Mouse (Mus musculus): ENCODE measurements around the gene Prss34.

Prss34 gene

GRCm38 (mm10) chr17:25298094-25298493, at the start of gene Prss34:
Gene Prss34 (plus strand): TSS chr17:25298394.
- DNase-seq (ENCODE audit: extremely low read depth, low read depth, low spot score): no peak

- no peak for DNase-seq (ENCODE audit: extremely low read depth, low read depth, low spot score)
Measured at GRCm38 (mm10) chr17:25250181-25250835, 47.9 kb upstream of the Prss34 start.

GRCm38 (mm10) chr17:25252643-25253042, 45.6 kb upstream of the Prss34 start:
- no peak for DNase-seq (ENCODE audit: extremely low read depth, low read depth, low spot score)

GRCm38 (mm10) chr17:25253760-25254159, 44.4 kb upstream of the Prss34 start:
- DNase-seq (ENCODE audit: extremely low read depth, low read depth, low spot score): no peak

- no peak for DNase-seq (ENCODE audit: extremely low read depth, low read depth, low spot score)
Measured at GRCm38 (mm10) chr17:25255110-25255509, 43.1 kb upstream of the Prss34 start.

- no peak for DNase-seq (ENCODE audit: extremely low read depth, low read depth, low spot score)
Measured at GRCm38 (mm10) chr17:25256140-25256754, 41.9 kb upstream of the Prss34 start, which contains the start of gene Baiap3. Gene Baiap3 (minus strand): TSS chr17:25256364.

- DNase-seq (ENCODE audit: extremely low read depth, low read depth, low spot score): no peak
Measured at GRCm38 (mm10) chr17:25257804-25258261, 40.4 kb upstream of the Prss34 start.

GRCm38 (mm10) chr17:25264453-25264852, 33.7 kb upstream of the Prss34 start:
- DNase-seq (ENCODE audit: extremely low read depth, low read depth, low spot score): no peak

GRCm38 (mm10) chr17:25270795-25271335, 27.3 kb upstream of the Prss34 start:
- no peak for DNase-seq (ENCODE audit: extremely low read depth, low read depth, low spot score)

GRCm38 (mm10) chr17:25272326-25272725, 25.9 kb upstream of the Prss34 start:
- DNase-seq (ENCODE audit: extremely low read depth, low read depth, low spot score): no peak

- DNase-seq (ENCODE audit: extremely low read depth, low read depth, low spot score): peak; percentile 54
Measured at GRCm38 (mm10) chr17:25272951-25273705, 25.1 kb upstream of the Prss34 start.

- peak; percentile 90 for DNase-seq (ENCODE audit: extremely low read depth, low read depth, low spot score)
Measured at GRCm38 (mm10) chr17:25273706-25274501, 24.3 kb upstream of the Prss34 start.

GRCm38 (mm10) chr17:25274571-25275346, 23.4 kb upstream of the Prss34 start, which contains the start of gene Ube2i:
Gene Ube2i (minus strand): TSS chr17:25274622.
- DNase-seq (ENCODE audit: extremely low read depth, low read depth, low spot score): no peak

GRCm38 (mm10) chr17:25275833-25276232, 22.4 kb upstream of the Prss34 start:
- no peak for DNase-seq (ENCODE audit: extremely low read depth, low read depth, low spot score)

GRCm38 (mm10) chr17:25282133-25282532, 16.1 kb upstream of the Prss34 start:
- DNase-seq (ENCODE audit: extremely low read depth, low read depth, low spot score): no peak

GRCm38 (mm10) chr17:25285033-25285432, 13.2 kb upstream of the Prss34 start:
- DNase-seq (ENCODE audit: extremely low read depth, low read depth, low spot score): no peak

GRCm38 (mm10) chr17:25288842-25289241, 9.4 kb upstream of the Prss34 start:
- DNase-seq (ENCODE audit: extremely low read depth, low read depth, low spot score): no peak

GRCm38 (mm10) chr17:25290411-25290810, 7.8 kb upstream of the Prss34 start:
- DNase-seq (ENCODE audit: extremely low read depth, low read depth, low spot score): no peak

- no peak for DNase-seq (ENCODE audit: extremely low read depth, low read depth, low spot score)
Measured at GRCm38 (mm10) chr17:25293495-25293894, 4.7 kb upstream of the Prss34 start.

- DNase-seq (ENCODE audit: extremely low read depth, low read depth, low spot score): no peak
Measured at GRCm38 (mm10) chr17:25294111-25294510, 4.1 kb upstream of the Prss34 start.
